Mouse (Mus musculus): Measurements from ENCODE around the gene Rab11fip3. TPM values are rescaled to one million over a fixed set of nuclear protein-coding genes. Genes with fewer than 3 reads are reported as not detected.

The Rab11fip3 gene
- total and polyA plus RNA-seq, 2 experiments from 2014 or later, result 16.6 to 34.7 TPM

GRCm38 (mm10) chr17:26066488-26067020, 2.8 kb downstream of the Rab11fip3 start:
- H3K4me2 ChIP-seq (ENCODE audit: low read depth, low read length), result peak overlapping the region; percentile 99
- 91% methylated on average over 7 of the region's 7 CpGs for WGBS
- H3K36me3 ChIP-seq (ENCODE audit: insufficient read depth, low read length), result peaks cover 5% of the 10 kb centered on the region; the same call in 1 of the 2 replicates
- H3K4me3 ChIP-seq (ENCODE audit: low read length), result peak overlapping the region; percentile 88
- no peak for DNase-seq (ENCODE audit: low spot score)
- ATAC-seq, result no peak
- no peaks in the 10 kb centered on the region for H3K27me3 ChIP-seq (ENCODE audit: insufficient read depth, low read length)
- H3K4me1 ChIP-seq (ENCODE audit: insufficient read depth, low read length), result peaks cover 40% of the 10 kb centered on the region
- H3K9me3 ChIP-seq (ENCODE audit: low read length), result no peaks in the 10 kb centered on the region
- no peak for TF ChIP-seq CTCF (IDR thresholded peaks at IDR 0.05; ENCODE audit: low read depth)
- H3K27ac ChIP-seq, result no peak overlapping the region
- 0 out of 2 replicates have a peak overlapping the region, but pooled peaks have one; percentile 92 for H3K9ac ChIP-seq (replicated peaks; ENCODE audit: low read length)

GRCm38 (mm10) chr17:26064916-26065315, 4.4 kb downstream of the Rab11fip3 start:
- Histone ChIP-seq H3K36me3 (ENCODE audit: insufficient read depth, low read length) (peaks cover 5% of the 10 kb centered on the region; the same call in 1 of the 2 replicates), H3K9ac (replicated peaks; ENCODE audit: low read length) (no peak overlapping the region), H3K4me3 (ENCODE audit: low read length) (no peak overlapping the region), H3K4me1 (ENCODE audit: insufficient read depth, low read length) (peaks cover 36% of the 10 kb centered on the region), H3K4me2 (ENCODE audit: low read depth, low read length) (peak overlapping the region; percentile 21; the same call in 1 of the 2 replicates), H3K27ac (no peak overlapping the region), H3K27me3 (ENCODE audit: insufficient read depth, low read length) (no peaks in the 10 kb centered on the region), H3K9me3 (ENCODE audit: low read length) (no peaks in the 10 kb centered on the region)
- WGBS, result 54% methylated on average over 6 of the region's 6 CpGs
- no peak for TF ChIP-seq CTCF (IDR thresholded peaks at IDR 0.05; ENCODE audit: low read depth)
- no peak for DNase-seq (ENCODE audit: low spot score)
- ATAC-seq, result no peak

GRCm38 (mm10) chr17:26057787-26058567, 11.4 kb downstream of the Rab11fip3 start:
- no peak overlapping the region for H3K4me3 ChIP-seq (ENCODE audit: low read length)
- peaks cover 11% of the 10 kb centered on the region; the same call in 1 of the 2 replicates for H3K36me3 ChIP-seq (ENCODE audit: insufficient read depth, low read length)
- ATAC-seq (no peak), DNase-seq (ENCODE audit: low spot score) (no peak)
- H3K27ac ChIP-seq, result no peak overlapping the region
- no peaks in the 10 kb centered on the region for H3K4me1 ChIP-seq (ENCODE audit: insufficient read depth, low read length)
- H3K9me3 ChIP-seq (ENCODE audit: low read length), result no peaks in the 10 kb centered on the region
- no peak overlapping the region for H3K4me2 ChIP-seq (ENCODE audit: low read depth, low read length)
- TF ChIP-seq CTCF (IDR thresholded peaks at IDR 0.05; ENCODE audit: low read depth), result no peak
- 83% methylated on average over 9 of the region's 9 CpGs for WGBS
- H3K27me3 ChIP-seq (ENCODE audit: insufficient read depth, low read length), result no peaks in the 10 kb centered on the region
- H3K9ac ChIP-seq (replicated peaks; ENCODE audit: low read length), result no peak overlapping the region

GRCm38 (mm10) chr17:26057278-26057677, 12.1 kb downstream of the Rab11fip3 start:
- H3K9me3 ChIP-seq (ENCODE audit: low read length), result no peaks in the 10 kb centered on the region
- no peak overlapping the region for H3K4me2 ChIP-seq (ENCODE audit: low read depth, low read length)
- no peak for ATAC-seq
- no peaks in the 10 kb centered on the region for H3K4me1 ChIP-seq (ENCODE audit: insufficient read depth, low read length)
- no peak overlapping the region for H3K4me3 ChIP-seq (ENCODE audit: low read length)
- TF ChIP-seq CTCF (IDR thresholded peaks at IDR 0.05; ENCODE audit: low read depth), result no peak
- no peaks in the 10 kb centered on the region for H3K27me3 ChIP-seq (ENCODE audit: insufficient read depth, low read length)
- DNase-seq (ENCODE audit: low spot score), result no peak
- H3K9ac ChIP-seq (replicated peaks; ENCODE audit: low read length), result no peak overlapping the region
- peaks cover 11% of the 10 kb centered on the region; the same call in 1 of the 2 replicates for H3K36me3 ChIP-seq (ENCODE audit: insufficient read depth, low read length)
- H3K27ac ChIP-seq, result no peak overlapping the region
- 87% methylated on average over 8 of the region's 8 CpGs for WGBS

- Histone ChIP-seq H3K36me3 (ENCODE audit: insufficient read depth, low read length) (peaks cover 11% of the 10 kb centered on the region; the same call in 1 of the 2 replicates), H3K4me1 (ENCODE audit: insufficient read depth, low read length) (no peaks in the 10 kb centered on the region)
Observed at GRCm38 (mm10) chr17:26055164-26055563, 14.2 kb downstream of the Rab11fip3 start.

GRCm38 (mm10) chr17:26054133-26054845, 15.1 kb downstream of the Rab11fip3 start:
- no peak overlapping the region for H3K4me3 ChIP-seq (ENCODE audit: low read length)
- peaks cover 8% of the 10 kb centered on the region; the same call in 1 of the 2 replicates for H3K36me3 ChIP-seq (ENCODE audit: insufficient read depth, low read length)
- no peak overlapping the region for H3K27ac ChIP-seq
- no peak overlapping the region for H3K4me2 ChIP-seq (ENCODE audit: low read depth, low read length)
- no peak overlapping the region for H3K9ac ChIP-seq (replicated peaks; ENCODE audit: low read length)
- no peaks in the 10 kb centered on the region for H3K4me1 ChIP-seq (ENCODE audit: insufficient read depth, low read length)
- no peaks in the 10 kb centered on the region for H3K27me3 ChIP-seq (ENCODE audit: insufficient read depth, low read length)
- ATAC-seq (no peak), DNase-seq (ENCODE audit: low spot score) (no peak)
- no peaks in the 10 kb centered on the region for H3K9me3 ChIP-seq (ENCODE audit: low read length)
- no peak for TF ChIP-seq CTCF (IDR thresholded peaks at IDR 0.05; ENCODE audit: low read depth)
- WGBS, result 75% methylated on average over 17 of the region's 17 CpGs

More at GRCm38 (mm10) chr17:26055164-26055563, 14.2 kb downstream of the Rab11fip3 start:
- no peak for TF ChIP-seq CTCF (IDR thresholded peaks at IDR 0.05; ENCODE audit: low read depth)
- Histone ChIP-seq H3K4me3 (ENCODE audit: low read length) (no peak overlapping the region), H3K9ac (replicated peaks; ENCODE audit: low read length) (no peak overlapping the region), H3K27ac (no peak overlapping the region), H3K9me3 (ENCODE audit: low read length) (no peaks in the 10 kb centered on the region), H3K27me3 (ENCODE audit: insufficient read depth, low read length) (no peaks in the 10 kb centered on the region), H3K4me2 (ENCODE audit: low read depth, low read length) (no peak overlapping the region)
- ATAC-seq (no peak), DNase-seq (ENCODE audit: low spot score) (no peak)
- 64% methylated on average over 6 of the region's 6 CpGs for WGBS
